Mouse (Mus musculus) intestine, postnatal 0 days (tissue): Measurements from ENCODE around the gene Crlf1. TPM values are rescaled to one million over a fixed set of nuclear protein-coding genes. Genes with fewer than 3 reads are reported as not detected.

Experiments used
- ATAC-seq: fragments of 200-750 bp; cut with Nextera tagmentation; 2 replicates; pipeline ENCODE4 v1.8.0; 2017; ENCODE audit warnings: mild to moderate bottlenecking, moderate TSS enrichment, moderate library complexity
- H3K27ac ChIP-seq: fragments of 300-500 bp; sonication (generic); 2 replicates; pipeline ENCODE4 v1.5.1; 2014; ENCODE audit warnings: mild to moderate bottlenecking, low read depth, low read length, moderate library complexity
- H3K27me3 ChIP-seq: fragments of 300-500 bp; sonication (generic); replicated peaks from 2 replicates; pipeline ENCODE4 v1.6.1; 2014; ENCODE audit warnings: low read length, mixed read lengths; ENCODE audit not compliant: control insufficient read depth, insufficient read depth
- H3K36me3 ChIP-seq: fragments of 300-500 bp; sonication (generic); 2 replicates; pipeline ENCODE4 v1.6.1; 2014; ENCODE audit warnings: mild to moderate bottlenecking, moderate library complexity; ENCODE audit not compliant: control insufficient read depth, insufficient read depth
- H3K4me1 ChIP-seq: fragments of 300-500 bp; sonication (generic); replicated peaks from 2 replicates; pipeline ENCODE4 v1.6.1; 2014; ENCODE audit warnings: antibody characterized with exemption, low read length, mixed read lengths; ENCODE audit not compliant: control insufficient read depth, insufficient read depth
- H3K4me2 ChIP-seq: fragments of 300-500 bp; sonication (generic); replicated peaks from 2 replicates; pipeline ENCODE4 v1.6.1; 2014; ENCODE audit warnings: low read depth, mild to moderate bottlenecking, moderate library complexity
- H3K4me3 ChIP-seq: fragments of 300-500 bp; sonication (generic); 2 replicates; pipeline ENCODE4 v1.5.1; 2014; ENCODE audit warnings: low read depth, low read length
- H3K9ac ChIP-seq: fragments of 300-500 bp; sonication (generic); 2 replicates; pipeline ENCODE4 v1.6.1; 2014; ENCODE audit warnings: mild to moderate bottlenecking, low read depth, low read length
- H3K9me3 ChIP-seq: fragments of 300-500 bp; sonication (generic); 2 replicates; pipeline ENCODE4 v1.6.1; 2016; ENCODE audit warnings: mixed run types; ENCODE audit not compliant: control insufficient read depth
- CTCF ChIP-seq: sonication (generic); IDR thresholded peaks from 2 replicates; pipeline ENCODE4 v1.5.1; 2016; ENCODE audit warnings: low read depth, mild to moderate bottlenecking, control low read depth, antibody characterized with exemption, moderate library complexity
- WGBS: fragments of 180-500 bp; shearing (Covaris S2); extraction: QIAGEN DNeasy Blood & Tissue Kit; methylation state at CpG from one replicate; pipeline ENCODE4 v1.1.7; 2014; 5-methylcytosine and 5-hydroxymethylcytosine counted together
- polyA plus RNA-seq: library from polyadenylated mRNA; unstranded; fragments of >200 nt; fragmentation: Nextera tagmentation; extraction: Ambion mirVana; gene quantifications from 2 replicates; pipeline ENCODE4 v1.2.1, GENCODE M21; 2015

Crlf1 gene
- polyA plus RNA-seq, 1 experiment from 2014 or later, result 0.81 TPM

DNA sequence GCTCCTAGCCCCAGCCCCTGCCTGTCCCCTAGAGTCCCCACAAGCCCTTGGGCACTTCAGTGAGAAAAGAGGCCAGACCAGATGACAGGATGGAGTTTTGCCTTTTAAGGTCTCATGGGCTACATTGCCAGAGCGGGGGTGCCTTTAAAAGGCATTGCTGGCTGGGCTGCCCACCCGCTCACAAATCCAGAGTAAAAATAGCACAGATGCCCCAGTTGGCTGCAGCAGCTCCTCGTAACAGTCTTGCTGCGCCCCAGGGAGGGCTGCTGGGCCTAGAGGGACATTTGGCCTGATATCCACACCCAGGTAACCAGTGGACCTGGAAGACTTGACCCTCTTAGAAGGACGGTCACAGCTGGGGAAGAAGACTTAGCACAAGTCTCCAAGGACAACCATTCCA is 39.1 kb upstream of the Crlf1 start:
- H3K9me3 ChIP-seq, result no peaks in the 10 kb centered on the region
- H3K4me2 ChIP-seq, result no peak overlapping the region
- no peak for TF ChIP-seq CTCF
- no peak overlapping the region for H3K27ac ChIP-seq
- no peaks in the 10 kb centered on the region for H3K27me3 ChIP-seq
- whole genome bisulfite sequencing, result 94% methylated on average over 5 of the region's 5 CpGs
- no peak for ATAC-seq
- H3K4me1 ChIP-seq, result no peaks in the 10 kb centered on the region
- H3K9ac ChIP-seq, result no peak overlapping the region
- peaks cover 24% of the 10 kb centered on the region for H3K36me3 ChIP-seq
- H3K4me3 ChIP-seq, result no peak overlapping the region

DNA sequence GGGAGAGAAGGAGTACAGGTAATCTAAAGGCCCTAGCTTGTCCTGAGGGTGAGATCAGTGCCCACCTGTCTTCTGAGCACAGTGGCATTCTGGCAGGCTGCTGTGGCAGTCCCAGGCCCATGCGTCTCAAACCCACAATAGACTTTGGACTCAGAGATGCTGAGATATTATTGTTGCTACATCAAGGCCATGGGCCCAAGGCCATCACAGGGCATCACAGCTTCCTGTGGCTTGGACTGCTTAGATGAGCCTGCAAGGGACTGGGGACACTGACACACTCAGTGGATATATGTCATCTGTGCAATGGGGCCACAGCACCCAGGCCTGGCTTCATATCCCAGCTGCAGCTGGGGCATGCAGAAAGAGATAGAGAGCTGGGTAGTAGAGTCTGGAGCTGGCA is 36.0 kb upstream of the Crlf1 start:
- Histone ChIP-seq H3K9me3 (no peaks in the 10 kb centered on the region), H3K4me1 (no peaks in the 10 kb centered on the region), H3K36me3 (peaks cover 5% of the 10 kb centered on the region), H3K27ac (no peak overlapping the region), H3K4me3 (no peak overlapping the region), H3K9ac (no peak overlapping the region), H3K27me3 (no peaks in the 10 kb centered on the region), H3K4me2 (no peak overlapping the region)
- WGBS, result 50% methylated on average over 1 of the region's 1 CpGs
- no peak for TF ChIP-seq CTCF
- no peak for ATAC-seq

DNA sequence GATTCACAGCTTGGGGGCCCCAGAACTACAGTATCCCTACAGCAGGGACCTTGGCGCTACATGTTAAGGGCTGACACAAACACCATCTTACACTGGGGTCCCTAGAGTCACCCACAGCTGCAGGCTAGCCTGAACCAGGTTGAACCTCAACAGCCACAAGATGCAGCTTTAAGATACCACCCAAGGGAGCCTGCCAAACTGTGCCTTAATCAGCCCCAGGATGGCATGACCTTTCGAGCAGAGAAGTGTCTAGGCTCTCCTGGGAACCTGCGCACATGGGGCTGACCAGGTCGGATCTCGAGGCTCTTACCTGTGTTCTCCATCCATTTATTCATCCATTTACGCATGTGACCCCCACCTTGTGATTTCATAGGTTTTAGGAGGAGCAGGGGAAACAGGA is 35.1 kb upstream of the Crlf1 start:
- WGBS, result 89% methylated on average over 6 of the region's 6 CpGs
- H3K36me3 ChIP-seq, result no peaks in the 10 kb centered on the region
- H3K9me3 ChIP-seq, result no peaks in the 10 kb centered on the region
- no peak overlapping the region for H3K9ac ChIP-seq
- no peak overlapping the region for H3K4me2 ChIP-seq
- no peak for TF ChIP-seq CTCF
- no peaks in the 10 kb centered on the region for H3K4me1 ChIP-seq
- no peak for ATAC-seq
- no peaks in the 10 kb centered on the region for H3K27me3 ChIP-seq
- no peak overlapping the region for H3K4me3 ChIP-seq
- no peak overlapping the region for H3K27ac ChIP-seq

DNA sequence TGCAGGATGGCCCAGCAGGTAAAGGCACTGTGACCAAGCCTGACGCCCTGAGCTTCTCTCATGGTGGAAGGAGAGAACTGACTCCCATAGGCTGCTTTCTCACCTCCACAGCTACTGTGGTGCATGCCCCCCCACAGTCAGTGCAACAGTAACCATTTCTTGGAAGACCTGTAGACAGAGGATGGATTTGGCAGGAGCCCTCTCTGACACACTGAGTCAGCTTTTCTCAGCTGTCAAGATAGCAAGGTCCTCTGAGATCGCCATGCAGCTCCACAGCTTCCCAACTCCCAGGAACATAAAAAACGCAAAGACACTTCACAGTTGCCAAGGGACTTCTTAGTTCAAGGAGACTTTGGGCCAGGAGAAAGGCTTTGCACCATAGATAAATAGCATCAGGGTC is 34.5 kb upstream of the Crlf1 start:
- Histone ChIP-seq H3K36me3 (no peaks in the 10 kb centered on the region), H3K27me3 (no peaks in the 10 kb centered on the region), H3K9me3 (no peaks in the 10 kb centered on the region), H3K4me1 (no peaks in the 10 kb centered on the region), H3K4me2 (no peak overlapping the region), H3K9ac (no peak overlapping the region), H3K4me3 (no peak overlapping the region), H3K27ac (no peak overlapping the region)
- no peak for TF ChIP-seq CTCF
- no peak for ATAC-seq
- WGBS, result 74% methylated on average over 3 of the region's 3 CpGs

DNA sequence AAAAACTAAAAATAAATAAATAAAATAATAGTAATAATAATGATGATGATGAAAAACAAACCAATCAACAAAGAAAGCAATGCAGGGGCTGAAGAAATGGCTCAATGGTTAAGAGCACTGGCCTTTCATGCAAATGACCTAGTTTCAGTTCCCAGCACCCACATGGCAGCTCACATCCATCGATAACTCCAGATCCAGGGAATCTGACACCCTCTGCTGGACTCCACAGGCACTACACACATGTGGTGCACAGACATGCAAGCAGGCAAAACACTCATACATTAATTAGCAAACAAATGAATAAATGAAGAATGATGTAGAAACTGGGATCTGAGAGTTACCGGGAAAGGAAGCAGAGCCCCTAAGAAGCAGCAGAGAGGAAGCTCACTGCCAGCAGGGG is 33.3 kb upstream of the Crlf1 start:
- no peak overlapping the region for H3K9ac ChIP-seq
- 97% methylated on average over 2 of the region's 2 CpGs for WGBS
- no peaks in the 10 kb centered on the region for H3K9me3 ChIP-seq
- no peaks in the 10 kb centered on the region for H3K27me3 ChIP-seq
- H3K36me3 ChIP-seq, result no peaks in the 10 kb centered on the region
- no peak overlapping the region for H3K4me3 ChIP-seq
- H3K27ac ChIP-seq, result no peak overlapping the region
- no peak for ATAC-seq
- no peaks in the 10 kb centered on the region for H3K4me1 ChIP-seq
- no peak overlapping the region for H3K4me2 ChIP-seq
- TF ChIP-seq CTCF, result peak; percentile 33

DNA sequence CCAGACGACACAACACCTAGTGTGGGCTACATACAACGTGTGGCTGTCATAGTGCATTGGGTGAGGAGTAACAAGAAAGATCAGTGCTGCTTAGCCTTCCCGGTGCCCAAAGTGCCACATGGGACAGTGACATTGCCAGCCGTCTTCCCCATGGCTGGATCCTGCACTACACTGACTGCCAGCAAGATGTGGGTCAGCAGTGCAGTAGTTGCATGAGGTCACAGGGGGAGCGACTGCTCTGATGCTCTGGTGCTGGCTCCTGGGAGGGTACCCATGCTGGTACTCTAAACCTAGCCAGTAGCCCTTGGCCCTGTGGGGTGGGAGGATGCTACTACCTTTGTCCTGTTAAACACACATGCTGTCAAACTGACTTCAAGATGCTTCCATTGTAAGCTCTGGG is 32.8 kb upstream of the Crlf1 start:
- TF ChIP-seq CTCF, result no peak
- Histone ChIP-seq H3K9me3 (no peaks in the 10 kb centered on the region), H3K4me3 (no peak overlapping the region), H3K4me1 (no peaks in the 10 kb centered on the region), H3K27ac (no peak overlapping the region), H3K27me3 (no peaks in the 10 kb centered on the region), H3K4me2 (no peak overlapping the region), H3K36me3 (no peaks in the 10 kb centered on the region), H3K9ac (no peak overlapping the region)
- ATAC-seq, result no peak
- 86% methylated on average over 5 of the region's 5 CpGs for WGBS

DNA sequence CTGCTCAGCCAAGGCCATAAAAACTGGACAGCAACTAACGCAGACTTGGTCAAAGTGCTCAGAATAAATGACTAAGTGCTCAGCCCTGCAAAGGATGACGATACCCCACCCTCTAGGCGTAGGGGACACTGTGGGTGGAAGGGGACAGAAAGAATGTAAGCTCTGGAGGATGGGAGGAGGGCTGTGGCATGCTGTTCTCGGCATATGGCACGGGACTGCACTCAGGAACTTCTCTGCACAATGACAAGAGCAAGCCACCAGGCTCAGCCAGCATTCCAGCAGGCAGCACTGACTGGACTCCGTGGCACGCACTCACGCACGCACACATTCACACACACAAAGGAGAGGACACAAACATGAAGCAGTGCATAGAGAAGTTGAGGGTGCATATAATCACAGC is 32.4 kb upstream of the Crlf1 start:
- WGBS, result 71% methylated on average over 9 of the region's 9 CpGs
- no peaks in the 10 kb centered on the region for H3K9me3 ChIP-seq
- no peak for TF ChIP-seq CTCF
- no peak for ATAC-seq
- H3K4me3 ChIP-seq, result no peak overlapping the region
- no peak overlapping the region for H3K9ac ChIP-seq
- no peak overlapping the region for H3K27ac ChIP-seq
- no peaks in the 10 kb centered on the region for H3K27me3 ChIP-seq
- no peaks in the 10 kb centered on the region for H3K4me1 ChIP-seq
- no peaks in the 10 kb centered on the region for H3K36me3 ChIP-seq
- H3K4me2 ChIP-seq, result no peak overlapping the region
